Mouse (Mus musculus) heart, adult 2 months (tissue): ENCODE measurements at regions not wholly inside any gene's neighbourhood (a gene's known extent, or its start where the extent isn't known, plus 50 kb on each side); places are given as distances from the start of the nearest gene placed in this dataset.

Experiments used
- CTCF ChIP-seq: fragments of 200-600 bp; IDR thresholded peaks from 2 replicates; pipeline ENCODE4 v1.8.1; 2022; ENCODE audit warnings: antibody characterized with exemption, mild to moderate bottlenecking, moderate library complexity
- POLR2A ChIP-seq: fragments of 200-500 bp; IDR thresholded peaks from 2 replicates; pipeline ENCODE4 v1.6.1; 2011; ENCODE audit warnings: mild to moderate bottlenecking, low read depth, low read length, control low read depth; ENCODE audit not compliant: insufficient read depth

GRCm38 (mm10) chr2:45438739-45439138, 321.5 kb upstream of the Zeb2 start:
- TF ChIP-seq CTCF (no peak), POLR2A (no peak)
